Mouse (Mus musculus): ENCODE data around the gene Rnft2. TPM values are rescaled to one million over a fixed set of nuclear protein-coding genes. Genes with fewer than 3 reads are reported as not detected.

Rnft2 gene
- polyA plus RNA-seq (2015; fragmentation: Nextera tagmentation; extraction: Ambion mirVana): 9.8 and 12.2 TPM in 2 replicates

DNA sequence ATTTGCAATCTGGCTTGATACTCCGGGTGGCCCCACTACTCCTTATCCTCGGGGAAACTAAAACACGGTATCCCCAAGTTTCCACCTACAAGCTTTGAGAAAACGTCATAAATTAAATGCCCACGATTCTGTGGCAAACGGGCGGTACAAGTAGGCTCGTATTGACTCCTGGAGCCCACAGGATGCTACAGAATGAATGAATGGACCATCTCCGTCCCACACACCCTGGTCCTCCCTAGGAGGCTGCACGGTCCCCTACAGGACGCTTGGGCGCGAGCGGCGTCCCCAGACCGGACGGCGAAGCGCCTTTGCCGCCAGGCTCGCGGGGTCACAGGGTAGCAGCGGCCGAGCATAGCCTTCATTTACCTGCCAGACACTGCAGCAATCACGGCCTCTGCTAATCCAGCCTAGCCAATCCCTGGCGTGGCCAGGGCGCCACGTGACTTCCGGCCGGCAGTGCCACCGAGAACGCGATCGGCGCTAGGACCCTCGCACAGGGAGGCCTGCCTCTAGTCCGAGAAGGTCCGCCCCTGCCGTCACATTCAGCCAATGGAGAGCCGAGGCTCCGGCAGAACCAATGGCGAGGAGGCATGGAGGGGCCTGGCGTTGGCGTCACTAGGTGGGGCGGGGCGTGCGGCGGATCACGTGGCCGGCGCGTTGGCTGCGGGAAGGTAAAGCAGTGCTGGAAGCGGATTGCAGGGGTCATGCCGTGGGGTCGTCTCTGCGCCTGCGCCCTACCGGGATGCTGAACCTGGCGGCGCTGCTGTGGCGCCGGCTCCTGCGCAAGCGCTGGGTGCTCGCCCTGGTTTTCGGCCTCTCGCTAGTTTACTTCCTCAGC, at the start of gene Rnft2, which contains the start of gene 2410131K14Rik:
TSS of gene Rnft2 (minus strand) at position 511 of the 838 bp plus-strand sequence.
TSS of gene 2410131K14Rik (plus strand) at position 622 of the 838 bp plus-strand sequence.
- H3K9ac ChIP-seq: peak within 1 kb of the TSS; percentile 88
- peaks cover 49% of the 10 kb centered on the region for H3K36me3 ChIP-seq
- H3K4me1 ChIP-seq (replicated peaks): peaks cover 35% of the 10 kb centered on the region
- H3K4me2 ChIP-seq: peak within 1 kb of the TSS; percentile 93
- peak; percentile 100 for ATAC-seq (ENCODE audit: low FRiP score)
- H3K27ac ChIP-seq: peak within 1 kb of the TSS; percentile 91
- no peaks in the 10 kb centered on the region for H3K27me3 ChIP-seq
- peak within 1 kb of the TSS; percentile 63 for H3K4me3 ChIP-seq
- WGBS: under 1% methylated on average over 68 of the region's 68 CpGs
- H3K9me3 ChIP-seq: no peaks in the 10 kb centered on the region

DNA sequence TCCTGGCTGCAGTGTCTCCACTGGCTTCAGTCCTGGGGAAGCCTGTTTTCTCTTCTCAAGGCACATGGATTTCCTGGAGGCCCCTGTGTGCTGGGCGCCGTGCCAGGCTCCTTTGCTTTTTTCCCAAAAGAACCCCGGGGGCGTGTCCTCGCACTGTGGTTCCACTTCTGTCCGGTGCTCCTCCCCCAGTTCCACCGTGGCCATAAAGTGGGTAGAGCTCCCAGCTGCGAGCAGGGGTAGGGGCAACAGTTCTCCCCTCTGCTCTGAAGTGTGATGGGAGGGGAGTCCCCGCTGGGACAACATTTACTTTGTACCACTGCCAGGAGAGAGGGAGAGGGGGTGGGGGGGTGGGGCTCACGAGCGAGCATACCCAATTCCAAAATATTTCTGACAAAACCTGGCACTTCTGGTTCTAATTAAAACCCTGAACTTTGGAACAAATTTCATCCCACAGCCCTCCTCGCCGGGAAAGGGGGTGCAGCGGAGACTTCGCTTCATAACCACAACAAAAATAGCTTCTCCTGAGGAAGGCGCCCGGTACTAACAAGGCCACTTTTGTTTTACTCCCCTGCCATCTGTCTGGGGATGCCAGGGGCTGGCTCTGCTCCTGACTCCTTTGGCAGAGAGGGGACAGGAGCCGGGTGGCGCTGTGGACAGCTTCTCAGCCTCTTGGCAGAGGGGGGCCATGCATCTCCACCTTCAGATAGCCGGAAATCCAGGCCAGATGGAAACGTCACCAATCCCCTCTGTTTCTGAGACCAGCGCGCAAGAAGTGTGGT, 49.4 kb upstream of the Rnft2 start:
- WGBS: 18% methylated on average over 23 of the region's 23 CpGs
- H3K36me3 ChIP-seq: no peaks in the 10 kb centered on the region
- no peaks in the 10 kb centered on the region for H3K27me3 ChIP-seq
- peak overlapping the region; percentile 23 for H3K4me2 ChIP-seq
- H3K9ac ChIP-seq: no peak overlapping the region
- ATAC-seq (ENCODE audit: low FRiP score): peak; percentile 80
- H3K4me3 ChIP-seq: no peak overlapping the region
- H3K9me3 ChIP-seq: no peaks in the 10 kb centered on the region
- peaks cover 26% of the 10 kb centered on the region for H3K4me1 ChIP-seq (replicated peaks)
- peak overlapping the region; percentile 65 for H3K27ac ChIP-seq

DNA sequence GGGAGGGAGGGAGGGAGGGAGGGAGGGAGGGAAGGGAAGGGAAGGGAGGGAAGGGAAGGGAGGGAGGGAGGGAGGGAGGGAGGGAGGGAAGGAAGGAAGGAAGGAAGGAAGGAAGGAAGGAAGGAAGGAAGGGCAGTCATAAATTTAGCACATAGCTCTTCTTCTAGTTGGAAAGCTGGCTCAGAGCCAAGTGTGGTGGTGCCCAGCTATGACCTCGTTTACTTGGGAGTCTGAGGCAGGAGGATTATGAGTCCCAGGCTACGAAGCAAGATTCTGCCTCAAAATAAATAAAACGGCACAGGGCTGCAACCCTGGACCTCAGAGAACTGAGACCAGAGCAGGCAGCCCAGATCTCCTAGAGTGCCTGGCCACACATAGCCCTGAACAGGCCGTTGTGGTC, 47.6 kb upstream of the Rnft2 start:
- Histone ChIP-seq H3K4me1 (replicated peaks) (peaks cover 17% of the 10 kb centered on the region), H3K36me3 (no peaks in the 10 kb centered on the region), H3K9me3 (no peaks in the 10 kb centered on the region), H3K4me2 (no peak overlapping the region), H3K27me3 (no peaks in the 10 kb centered on the region), H3K27ac (no peak overlapping the region), H3K9ac (no peak overlapping the region), H3K4me3 (no peak overlapping the region)
- WGBS: 59% methylated on average over 4 of the region's 4 CpGs
- no peak for ATAC-seq (ENCODE audit: low FRiP score)

DNA sequence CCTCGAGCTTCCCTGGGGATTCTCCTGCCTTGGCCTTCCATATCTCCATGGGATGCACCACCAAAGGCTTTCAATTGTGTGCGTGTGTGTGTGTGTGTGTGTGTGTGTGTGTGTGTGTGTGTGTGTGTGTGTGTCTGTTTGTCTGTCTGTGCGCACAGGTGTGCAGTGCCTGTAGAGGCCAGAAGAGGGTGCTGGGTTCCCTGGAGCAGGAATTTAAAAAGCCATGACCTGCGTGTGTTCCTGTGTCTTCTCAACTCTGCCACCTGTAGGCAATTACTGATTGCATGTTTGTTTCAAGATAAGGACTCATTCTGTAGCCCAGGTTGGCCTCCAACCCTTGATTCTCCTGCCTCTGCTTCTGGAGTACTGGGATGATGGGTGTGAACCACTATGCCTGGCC, 46.5 kb upstream of the Rnft2 start:
- no peaks in the 10 kb centered on the region for H3K36me3 ChIP-seq
- WGBS: 97% methylated on average over 4 of the region's 4 CpGs

DNA sequence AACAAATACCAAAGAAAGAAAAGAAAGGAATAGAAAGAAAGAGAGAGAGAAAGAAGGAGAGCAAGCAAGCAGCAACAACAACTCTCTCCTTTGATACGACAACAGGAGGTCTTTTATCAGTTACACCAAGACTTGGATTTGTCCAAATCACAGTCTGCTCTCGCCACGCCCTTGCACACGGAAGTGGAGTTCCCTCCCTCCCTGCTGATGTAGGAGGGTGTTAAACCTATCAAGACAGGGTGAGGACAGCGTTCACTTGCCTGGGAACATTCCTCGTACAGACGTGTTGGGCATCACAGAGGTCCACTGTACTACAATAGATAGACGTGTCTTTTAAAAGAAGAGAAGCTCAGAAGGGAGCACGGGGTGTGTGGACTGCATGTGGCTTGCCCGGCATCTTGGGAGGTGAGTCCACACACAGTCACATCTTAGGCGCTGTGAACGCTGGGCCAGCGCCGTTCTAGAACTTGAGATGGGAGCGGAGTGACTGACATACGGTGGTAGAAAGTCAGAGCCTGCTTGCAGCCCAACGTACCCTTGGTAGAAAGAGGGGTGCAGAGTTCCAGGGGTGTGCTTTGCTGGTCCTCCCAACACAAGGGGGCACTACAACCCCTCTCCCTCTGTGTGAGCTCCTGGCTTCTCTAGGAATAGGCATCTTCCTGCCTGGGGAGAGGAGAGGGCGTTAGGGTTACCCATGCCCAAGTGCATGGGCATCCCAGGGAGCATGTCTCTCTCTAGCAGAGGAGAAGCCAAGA, 33.0 kb upstream of the Rnft2 start:
- 90% methylated on average over 18 of the region's 18 CpGs for WGBS
- peaks cover 48% of the 10 kb centered on the region for H3K4me1 ChIP-seq (replicated peaks)
- H3K4me2 ChIP-seq: no peak overlapping the region

More for the DNA sequence above, 46.5 kb upstream of the Rnft2 start:
- Histone ChIP-seq H3K27me3 (no peaks in the 10 kb centered on the region), H3K9me3 (no peaks in the 10 kb centered on the region), H3K9ac (no peak overlapping the region), H3K4me3 (no peak overlapping the region), H3K4me1 (replicated peaks) (peaks cover 12% of the 10 kb centered on the region; the same call in 1 of the 2 replicates), H3K4me2 (no peak overlapping the region), H3K27ac (no peak overlapping the region)
- no peak for ATAC-seq (ENCODE audit: low FRiP score)

DNA sequence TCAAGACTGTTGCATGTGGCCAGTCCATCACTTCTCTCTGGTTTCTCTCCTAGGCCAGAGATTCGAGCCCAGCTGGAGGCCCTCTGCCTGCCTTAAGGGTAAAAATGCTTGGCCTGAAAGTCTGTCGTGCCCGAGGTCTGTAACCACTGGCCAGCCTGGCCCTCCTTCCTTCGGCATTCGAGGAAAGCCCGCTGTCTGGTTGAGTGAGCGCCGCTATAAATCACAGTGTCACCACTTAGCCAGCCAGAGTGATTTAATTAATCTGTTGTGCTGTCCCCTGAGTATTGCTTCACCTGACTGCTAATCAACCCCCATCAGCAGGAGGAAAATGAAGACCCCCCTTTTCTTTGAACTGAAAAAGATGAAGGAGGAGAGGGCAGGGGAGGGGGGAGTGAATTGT, 31.8 kb upstream of the Rnft2 start:
- Histone ChIP-seq H3K9me3 (no peaks in the 10 kb centered on the region; the same call in 1 of the 2 replicates), H3K27ac (0 out of 2 replicates have a peak overlapping the region, but pooled peaks have one; percentile 30), H3K4me1 (replicated peaks) (peaks cover 57% of the 10 kb centered on the region), H3K4me2 (no peak overlapping the region; the same call in 1 of the 2 replicates), H3K9ac (no peak overlapping the region), H3K36me3 (no peaks in the 10 kb centered on the region), H3K27me3 (peaks cover 18% of the 10 kb centered on the region), H3K4me3 (no peak overlapping the region)
- no peak for ATAC-seq (ENCODE audit: low FRiP score)
- WGBS: 15% methylated on average over 8 of the region's 8 CpGs

More for the DNA sequence above, 33.0 kb upstream of the Rnft2 start:
- H3K9ac ChIP-seq: no peak overlapping the region
- peaks cover 9% of the 10 kb centered on the region; the same call in 1 of the 2 replicates for H3K27me3 ChIP-seq
- no peak overlapping the region for H3K27ac ChIP-seq
- no peaks in the 10 kb centered on the region; the same call in 1 of the 2 replicates for H3K9me3 ChIP-seq
- H3K4me3 ChIP-seq: no peak overlapping the region
- no peaks in the 10 kb centered on the region for H3K36me3 ChIP-seq
- no peak for ATAC-seq (ENCODE audit: low FRiP score)

DNA sequence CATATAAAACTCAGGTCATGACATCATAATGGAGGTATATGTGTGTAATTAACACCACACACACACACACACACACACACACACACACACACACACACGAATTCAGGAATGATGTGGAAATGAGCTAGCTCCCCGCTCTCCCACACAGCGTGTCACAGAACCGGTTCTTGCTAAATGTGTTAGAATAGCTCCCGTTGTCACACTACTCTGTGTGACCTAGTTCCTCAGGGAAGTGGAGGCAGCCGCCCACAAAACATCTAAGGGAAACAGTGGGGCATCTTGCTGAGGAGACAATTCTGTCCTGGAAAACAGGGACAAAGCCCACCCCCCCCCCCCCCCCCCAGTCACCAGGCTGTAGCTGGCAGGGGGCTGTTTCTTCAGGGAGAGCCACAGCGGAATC, 31.4 kb upstream of the Rnft2 start:
- Histone ChIP-seq H3K4me2 (no peak overlapping the region; the same call in 1 of the 2 replicates), H3K27me3 (peaks cover 21% of the 10 kb centered on the region), H3K9me3 (no peaks in the 10 kb centered on the region), H3K4me3 (no peak overlapping the region), H3K36me3 (no peaks in the 10 kb centered on the region), H3K9ac (no peak overlapping the region), H3K4me1 (replicated peaks) (peaks cover 57% of the 10 kb centered on the region), H3K27ac (0 out of 2 replicates have a peak overlapping the region, but pooled peaks have one; percentile 30)
- 28% methylated on average over 7 of the region's 7 CpGs for WGBS
- no peak for ATAC-seq (ENCODE audit: low FRiP score)

DNA sequence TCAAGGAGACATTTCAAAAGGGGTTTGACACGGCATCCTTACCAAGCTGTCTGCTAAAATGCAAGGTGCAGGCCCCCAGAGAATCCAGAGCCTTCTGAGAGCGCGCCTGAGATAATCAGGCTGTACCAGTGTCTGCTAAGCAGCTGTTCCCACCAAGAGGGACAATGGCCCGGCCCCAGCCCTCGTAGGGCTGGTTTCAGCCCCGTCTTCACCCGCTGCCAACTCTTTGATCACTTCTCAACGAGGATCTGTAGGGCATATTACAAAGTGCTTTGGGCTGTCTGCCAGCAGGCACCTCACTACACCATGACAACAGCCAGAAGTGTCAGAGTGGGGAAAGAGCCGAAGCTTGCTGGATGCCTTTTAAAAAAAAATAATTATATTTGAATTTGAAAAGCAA, 29.6 kb upstream of the Rnft2 start:
- Histone ChIP-seq H3K27ac (peak overlapping the region; percentile 79), H3K4me3 (no peak overlapping the region), H3K4me2 (peak overlapping the region; percentile 18; the same call in 1 of the 2 replicates), H3K9me3 (no peaks in the 10 kb centered on the region), H3K27me3 (peaks cover 32% of the 10 kb centered on the region), H3K36me3 (no peaks in the 10 kb centered on the region), H3K9ac (no peak overlapping the region), H3K4me1 (replicated peaks) (peaks cover 61% of the 10 kb centered on the region)
- ATAC-seq (ENCODE audit: low FRiP score): peak; percentile 67
- WGBS: 8% methylated on average over 9 of the region's 9 CpGs

DNA sequence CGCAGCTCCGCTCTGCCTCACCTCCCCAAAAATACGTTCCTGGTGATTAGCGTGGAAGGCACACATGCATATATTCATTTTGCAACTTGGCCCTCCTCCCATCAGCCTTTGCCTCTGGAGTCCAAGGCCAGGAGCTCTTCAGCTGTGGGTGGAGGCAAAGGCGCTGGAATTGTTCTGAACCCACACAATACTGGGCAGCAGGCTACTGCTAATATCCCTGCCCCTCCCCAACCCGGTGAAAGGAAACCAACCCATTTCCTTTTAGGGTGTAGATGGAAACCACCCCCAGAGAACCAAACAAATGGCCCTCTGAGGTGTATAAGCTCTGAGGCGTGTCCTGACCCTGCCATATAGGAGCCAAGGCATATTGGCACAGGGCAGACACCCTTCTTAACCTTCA, 28.5 kb upstream of the Rnft2 start:
- H3K9ac ChIP-seq: no peak overlapping the region
- 52% methylated on average over 7 of the region's 7 CpGs for WGBS
- no peak overlapping the region for H3K4me3 ChIP-seq
- H3K4me1 ChIP-seq (replicated peaks): peaks cover 61% of the 10 kb centered on the region
- H3K27ac ChIP-seq: peak overlapping the region; percentile 79; the same call in 1 of the 2 replicates
- H3K27me3 ChIP-seq: peaks cover 34% of the 10 kb centered on the region
- H3K36me3 ChIP-seq: no peaks in the 10 kb centered on the region
- H3K4me2 ChIP-seq: no peak overlapping the region
- ATAC-seq (ENCODE audit: low FRiP score): no peak
- no peaks in the 10 kb centered on the region for H3K9me3 ChIP-seq

DNA sequence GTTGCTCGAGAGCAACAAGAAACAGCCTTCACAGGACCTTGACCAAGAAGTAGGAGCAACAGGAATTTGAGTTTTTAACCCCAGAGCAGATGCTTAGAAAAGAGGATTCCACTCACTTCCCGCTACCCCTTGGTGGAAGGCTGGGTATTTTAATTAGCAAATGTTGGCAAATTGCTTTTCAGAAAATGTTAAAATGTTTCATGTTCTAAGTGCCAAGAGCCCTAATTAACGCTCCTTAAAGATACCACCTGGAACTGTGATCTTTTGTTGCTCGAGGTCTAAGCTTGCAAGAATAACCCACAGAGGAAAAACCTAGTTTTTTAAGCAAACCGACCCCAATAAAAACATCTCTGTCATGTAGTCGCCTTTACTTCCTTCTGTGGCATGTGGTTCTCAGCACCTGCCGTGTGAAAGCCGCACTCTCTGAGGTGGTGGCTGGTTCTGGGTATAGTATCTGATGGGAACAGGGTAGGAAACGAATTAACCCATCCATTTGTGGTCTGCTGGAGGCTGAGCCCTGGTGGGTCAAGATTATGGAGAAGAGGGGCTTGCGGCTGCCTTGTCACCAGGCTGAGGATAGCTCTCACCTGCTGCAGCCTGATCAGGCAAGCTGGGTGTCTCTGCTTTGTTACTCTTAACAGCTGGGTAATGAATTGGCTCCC, 26.7 kb upstream of the Rnft2 start:
- Histone ChIP-seq H3K4me2 (no peak overlapping the region), H3K9me3 (no peaks in the 10 kb centered on the region), H3K4me1 (replicated peaks) (peaks cover 54% of the 10 kb centered on the region), H3K27ac (no peak overlapping the region), H3K9ac (no peak overlapping the region), H3K27me3 (peaks cover 34% of the 10 kb centered on the region), H3K4me3 (no peak overlapping the region), H3K36me3 (no peaks in the 10 kb centered on the region)
- 77% methylated on average over 10 of the region's 10 CpGs for WGBS
- ATAC-seq (ENCODE audit: low FRiP score): no peak

DNA sequence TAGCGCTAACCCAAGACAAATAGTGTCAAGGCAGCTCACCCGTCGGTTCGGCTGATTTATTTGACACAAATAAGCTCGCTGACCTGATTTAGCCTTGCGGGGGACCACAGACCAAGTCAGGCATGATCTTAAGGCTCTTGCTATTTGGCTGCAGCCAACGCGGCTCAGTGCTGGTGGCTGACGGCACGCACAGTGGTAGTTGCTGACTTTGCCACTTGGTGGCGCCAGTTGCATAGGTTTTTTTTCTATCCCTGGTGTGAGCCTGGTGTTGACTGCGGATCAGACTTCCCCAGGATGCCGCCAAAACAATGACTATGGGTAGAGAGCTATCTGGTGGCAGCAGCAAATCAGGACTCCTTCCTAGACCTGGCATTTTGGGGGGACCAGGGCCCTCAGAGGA, 24.1 kb upstream of the Rnft2 start:
- H3K4me3 ChIP-seq: no peak overlapping the region
- peaks cover 37% of the 10 kb centered on the region for H3K4me1 ChIP-seq (replicated peaks)
- H3K9me3 ChIP-seq: no peaks in the 10 kb centered on the region
- H3K27ac ChIP-seq: no peak overlapping the region
- peaks cover 34% of the 10 kb centered on the region for H3K27me3 ChIP-seq
- H3K4me2 ChIP-seq: peak overlapping the region; percentile 45
- 2% methylated on average over 13 of the region's 13 CpGs for WGBS
- no peaks in the 10 kb centered on the region for H3K36me3 ChIP-seq
- ATAC-seq (ENCODE audit: low FRiP score): peak; percentile 79
- H3K9ac ChIP-seq: peak overlapping the region; percentile 61
